Mouse (Mus musculus): ENCODE measurements around the gene Hs3st1.

DNA sequence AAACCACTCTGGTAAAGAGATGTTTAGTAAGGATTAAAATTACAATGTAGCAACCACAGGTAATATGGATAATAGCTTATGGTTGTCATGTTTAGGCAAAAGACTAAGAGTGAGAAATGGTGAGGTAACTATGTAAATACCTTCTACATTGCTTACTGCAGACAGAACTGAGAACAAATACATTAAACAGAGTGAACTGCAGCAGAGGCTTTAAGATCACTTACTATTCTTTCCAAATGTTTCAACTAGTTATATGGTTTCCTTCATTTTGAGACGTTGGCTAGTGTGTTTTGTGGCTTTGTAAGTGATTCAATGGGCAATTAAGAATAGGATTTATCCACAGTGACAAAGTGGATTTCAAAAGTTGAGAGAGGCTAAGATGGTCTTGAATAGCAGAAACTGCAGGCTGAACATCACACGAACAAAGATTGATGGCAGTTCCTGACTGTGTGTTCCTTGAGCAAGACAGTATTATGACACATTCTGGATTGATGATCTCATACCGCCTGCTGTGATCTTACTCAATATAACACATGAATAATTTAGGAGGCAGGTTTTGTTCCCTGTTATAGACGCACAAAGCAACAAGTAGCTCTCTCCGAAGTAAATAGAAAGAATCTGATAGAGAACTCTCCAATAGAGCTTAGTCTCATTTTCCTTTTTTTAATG, 16.5 kb upstream of the Hs3st1 start:
- no peak for TF ChIP-seq CTCF (IDR thresholded peaks at IDR 0.05; ENCODE audit: low read depth, low read length)
- no peak for TF ChIP-seq POLR2A (IDR thresholded peaks at IDR 0.05; ENCODE audit: extremely low read depth, insufficient read depth, low read length)

Data from liver, adult 2 months (tissue).